Mouse (Mus musculus) testis, postnatal 14 days (tissue): ENCODE data around the gene Hpgds.

Source experiments
- DNase-seq: peaks from one replicate; pipeline ENCODE4 v3.0.0; 2021; ENCODE audit warnings: low spot score

The Hpgds gene

DNA sequence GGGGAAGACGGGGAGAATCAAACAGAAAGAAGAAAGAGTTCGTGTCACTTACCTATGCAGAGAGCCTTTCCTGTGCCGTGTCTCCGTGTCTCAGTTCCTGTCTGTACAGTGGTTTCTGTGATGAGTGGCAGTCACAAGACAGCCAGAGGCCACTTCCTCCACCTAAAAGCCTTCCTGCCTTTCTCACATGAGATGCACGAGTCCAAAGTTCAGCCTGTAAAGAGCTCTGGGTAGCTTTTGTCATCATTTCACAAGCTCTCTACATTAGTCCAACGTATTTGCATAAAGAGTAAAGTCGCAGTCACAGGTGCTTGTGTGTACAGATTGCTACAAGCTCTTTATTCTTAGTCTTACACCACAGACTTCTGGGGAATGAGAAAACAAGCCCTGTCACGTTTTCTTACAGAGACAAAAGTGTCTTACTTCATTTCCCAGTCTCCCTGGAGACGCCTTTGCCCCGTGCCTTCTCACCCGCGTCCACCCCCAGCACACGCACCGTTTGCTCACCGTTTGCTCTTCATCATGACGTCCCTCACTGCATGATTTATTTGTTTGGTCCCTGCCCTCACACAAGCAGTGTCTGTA, at the start of gene Hpgds:
Gene Hpgds, minus strand, starts transcription at position 288 of the 585 bp plus-strand sequence.
- DNase-seq: no peak

DNA sequence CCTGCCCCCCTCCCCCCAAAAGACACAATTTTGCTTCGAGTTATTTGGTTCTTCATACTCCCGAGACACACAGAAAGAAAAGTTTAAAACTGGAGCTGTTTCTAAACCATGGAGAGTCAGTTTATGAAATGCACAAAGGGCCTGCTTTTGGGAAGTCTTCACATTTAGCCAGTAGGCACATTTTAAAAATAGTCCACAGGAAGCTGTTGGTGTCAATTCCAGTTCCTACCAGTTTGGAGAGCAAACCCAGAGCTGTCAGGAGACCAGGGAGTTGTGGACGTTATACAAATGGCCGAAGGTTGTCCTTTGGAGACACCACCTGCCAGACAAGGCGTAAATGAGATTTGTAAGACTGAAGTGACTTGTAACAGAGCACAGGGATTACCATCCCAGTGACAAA, 20.3 kb upstream of the Hpgds start:
- DNase-seq: no peak

DNA sequence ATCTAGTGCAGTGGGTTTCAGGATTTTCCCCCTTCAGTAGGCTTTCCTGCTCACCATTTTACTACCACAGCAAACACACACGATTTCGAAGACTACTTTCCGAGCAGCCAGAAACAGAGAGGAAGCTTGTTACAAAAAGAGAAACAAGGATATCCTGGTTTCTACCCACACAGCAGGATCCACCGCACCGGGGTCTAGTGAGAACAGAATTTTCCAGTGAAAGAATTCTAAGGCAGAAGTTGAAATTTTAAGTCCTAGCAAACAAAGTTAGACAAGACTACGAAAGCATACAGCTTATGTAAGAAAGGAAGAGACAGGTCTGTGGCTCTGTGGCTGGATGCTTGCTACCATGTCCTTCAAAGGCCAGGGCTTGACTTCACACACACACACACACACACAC, 19.4 kb upstream of the Hpgds start:
- DNase-seq: no peak

DNA sequence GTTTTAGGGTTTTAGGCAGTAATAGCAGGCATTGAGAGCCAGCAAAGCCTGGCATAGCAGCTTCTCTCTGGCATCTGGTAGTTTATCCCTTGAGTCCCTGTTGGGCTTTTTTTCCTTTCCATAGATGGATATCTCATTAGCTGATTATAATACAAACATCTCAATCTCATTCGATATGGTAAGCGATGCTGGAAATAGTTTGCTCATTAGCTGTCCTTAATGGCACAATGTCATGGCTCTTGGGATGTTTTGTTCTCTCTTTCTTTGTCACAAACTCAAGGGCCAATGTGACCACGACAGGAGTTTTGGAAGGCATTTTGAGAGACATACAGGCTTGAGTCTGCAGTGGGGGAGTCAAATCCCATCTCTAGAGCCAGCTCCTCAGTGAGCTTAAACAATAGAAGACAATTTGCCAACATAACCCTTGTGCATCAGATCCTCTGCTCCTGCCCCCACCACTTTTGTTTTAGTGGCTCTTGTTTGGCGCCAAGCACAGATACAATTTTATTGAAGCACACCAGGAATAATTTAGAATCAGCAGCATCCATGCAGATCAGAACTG, 14.8 kb upstream of the Hpgds start:
- no peak for DNase-seq

DNA sequence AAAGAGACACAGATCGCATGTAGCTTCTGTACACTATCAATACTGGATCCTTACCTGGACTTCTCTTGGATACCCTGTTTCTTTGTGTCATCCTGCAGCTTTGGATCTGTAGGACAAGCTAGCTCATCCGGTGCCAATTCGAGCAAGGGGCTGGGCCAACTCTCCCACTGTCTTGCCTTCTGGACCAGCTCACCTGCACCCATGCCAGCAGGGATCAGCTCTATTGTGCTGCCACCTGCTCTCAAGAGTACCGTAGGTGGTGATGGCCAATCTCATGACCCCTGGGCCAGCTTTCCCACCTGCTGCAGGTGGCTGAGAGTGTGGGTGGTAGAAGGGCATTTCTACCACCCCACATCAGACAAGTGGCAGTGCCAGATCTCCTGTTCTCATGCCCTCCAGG, 12.3 kb upstream of the Hpgds start:
- DNase-seq: no peak

GRCm38 (mm10) chr6:65153570-65153969, 8.9 kb upstream of the Hpgds start:
- DNase-seq: no peak

DNA sequence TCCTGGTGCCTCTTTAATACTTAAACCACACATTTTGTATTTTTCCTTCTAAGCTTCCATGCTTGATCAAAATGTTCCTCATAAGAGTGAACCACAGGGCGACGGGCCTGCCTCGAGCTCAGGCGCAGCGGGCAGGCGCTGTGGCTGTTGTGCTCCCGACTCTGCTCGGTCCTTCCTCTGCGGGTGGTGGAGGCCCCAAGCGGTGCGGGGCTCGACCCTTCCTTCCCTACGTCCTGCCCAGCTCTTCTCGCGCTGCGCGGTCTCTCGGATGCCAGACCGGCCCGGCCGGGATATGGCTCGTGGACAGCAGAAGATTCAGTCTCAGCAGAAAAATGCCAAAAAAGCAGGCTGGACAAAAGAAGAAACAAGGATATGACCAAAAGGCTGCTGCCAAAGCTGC, 6.0 kb upstream of the Hpgds start:
- DNase-seq: no peak

GRCm38 (mm10) chr6:65146363-65146762, 1.7 kb upstream of the Hpgds start:
- no peak for DNase-seq

DNA sequence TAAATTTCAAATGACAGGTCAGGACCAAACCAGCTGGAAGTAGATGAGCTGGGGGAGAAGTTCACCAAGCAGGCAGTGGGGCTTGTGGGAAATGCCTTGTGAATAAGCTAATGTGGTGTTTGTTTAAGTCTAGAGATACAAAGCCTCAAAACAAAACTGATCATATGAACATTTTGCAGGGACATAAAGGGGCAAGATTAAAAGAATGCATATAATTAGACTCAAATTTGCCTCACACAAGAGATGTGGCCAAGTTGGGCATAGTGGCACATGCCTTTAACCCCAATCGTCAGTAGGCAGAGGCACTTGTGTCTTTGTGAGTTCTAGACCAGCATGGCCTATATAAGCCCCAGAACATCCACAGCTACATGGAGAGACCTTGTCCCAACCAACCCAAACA, 2.4 kb downstream of the Hpgds start:
- DNase-seq: no peak

GRCm38 (mm10) chr6:65140750-65141243, 3.9 kb downstream of the Hpgds start:
- no peak for DNase-seq

- no peak for DNase-seq
Measured at GRCm38 (mm10) chr6:65140082-65140749, 4.5 kb downstream of the Hpgds start.

DNA sequence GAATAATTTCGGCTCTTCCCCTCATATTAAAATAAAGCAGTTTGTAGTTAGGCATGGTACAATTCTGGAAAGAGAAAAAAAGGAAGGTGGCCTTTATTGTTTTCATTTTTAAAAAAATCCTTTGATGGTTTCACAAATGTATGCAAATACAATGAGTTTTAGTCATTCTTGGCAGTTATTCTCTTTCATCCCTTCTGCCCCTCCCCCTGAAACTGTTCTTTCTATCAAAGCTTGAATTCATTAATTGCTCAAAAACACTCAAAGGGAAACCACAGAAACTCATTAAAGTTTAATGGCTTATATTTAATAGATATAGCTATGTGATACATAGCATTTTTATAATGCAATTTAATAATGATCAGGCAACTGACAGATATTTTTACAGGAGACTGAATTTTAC, 6.5 kb downstream of the Hpgds start:
- DNase-seq: no peak

DNA sequence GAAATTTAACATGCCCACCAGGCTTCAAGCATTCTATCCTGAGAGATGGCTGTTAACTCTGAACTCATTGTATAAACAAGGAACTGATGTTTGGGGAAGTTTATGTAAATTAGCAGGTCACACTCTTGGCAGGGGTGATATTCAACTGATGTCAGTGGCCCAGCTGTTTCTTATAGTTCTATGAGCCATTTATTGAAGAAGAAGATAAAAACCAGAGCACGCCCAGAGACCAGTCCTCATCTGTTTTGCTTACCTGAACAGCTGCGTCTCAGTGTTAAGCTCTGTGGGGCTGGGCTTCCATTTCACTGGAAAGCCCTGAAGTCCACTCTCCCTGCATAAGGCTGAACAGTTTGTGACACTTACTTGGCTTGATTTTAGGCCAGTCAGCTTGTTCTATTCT, 6.9 kb downstream of the Hpgds start:
- DNase-seq: no peak

- no peak for DNase-seq
Measured at GRCm38 (mm10) chr6:65132376-65132775, 12.3 kb downstream of the Hpgds start.

DNA sequence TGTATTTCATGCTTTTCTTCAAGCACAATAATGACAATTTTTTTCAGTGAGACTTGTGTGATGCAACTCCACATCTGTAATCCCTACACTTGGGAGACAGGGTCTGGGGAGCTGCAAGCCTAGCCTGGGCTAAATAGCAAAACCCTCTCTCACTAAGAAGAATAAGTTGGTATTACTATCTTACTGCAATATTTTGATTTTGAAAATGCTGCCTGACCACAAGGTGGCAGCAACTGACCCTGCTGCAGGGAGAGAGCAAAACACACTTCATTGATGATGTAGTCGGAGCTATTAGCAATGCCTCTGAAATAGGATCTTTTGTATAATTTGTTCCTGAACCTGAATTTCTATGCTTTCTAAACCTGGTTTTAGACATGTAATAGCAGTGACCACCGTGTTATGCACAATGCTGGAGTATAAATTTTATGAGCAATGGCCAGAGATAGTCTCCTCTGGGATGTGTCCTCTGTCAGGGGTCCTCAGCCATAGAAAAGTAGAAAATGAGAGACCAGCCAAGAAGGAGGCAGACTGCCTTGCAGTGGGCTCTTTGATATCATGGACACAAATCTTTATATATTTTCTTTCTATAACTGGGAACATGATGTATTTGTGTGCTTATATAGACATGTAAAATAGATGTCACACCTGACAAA, 18.5 kb downstream of the Hpgds start:
- no peak for DNase-seq

GRCm38 (mm10) chr6:65117540-65117939, 27.2 kb downstream of the Hpgds start:
- no peak for DNase-seq

- no peak for DNase-seq
Measured at GRCm38 (mm10) chr6:65114902-65115301, 29.8 kb downstream of the Hpgds start.

DNA sequence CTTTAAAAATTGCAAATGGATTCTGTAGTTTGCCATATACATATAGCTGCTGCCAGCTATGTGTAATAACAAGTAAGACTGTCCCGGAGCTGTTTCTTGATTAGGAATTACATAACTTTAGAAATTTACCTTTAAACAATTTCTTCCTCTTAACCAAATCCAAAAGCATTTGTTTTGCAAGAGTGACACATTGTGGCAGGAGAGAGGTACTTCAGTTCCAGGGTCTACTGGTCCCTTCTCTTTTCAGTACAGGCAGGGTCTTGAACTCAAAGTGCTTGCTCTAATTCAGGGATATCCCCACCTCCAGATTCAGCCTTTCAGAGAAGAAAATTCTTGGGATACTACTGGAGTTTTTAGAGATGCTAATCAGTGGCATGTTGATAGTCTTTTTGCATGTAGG, 65.6 kb downstream of the Hpgds start:
- no peak for DNase-seq

- DNase-seq: no peak
Measured at GRCm38 (mm10) chr6:65075201-65075600, 69.5 kb downstream of the Hpgds start.
